In genomic region chr12:85269821-85270220, GRCm38 (mm10) we compare ENCODE assay signal across 8 mouse cellular contexts. TPM values are rescaled to one million over a fixed set of nuclear protein-coding genes. Genes with fewer than 3 reads are reported as not detected.
A peak's percentile ranks its signal among the peaks of the same experiment; 100 is the strongest.
DNase-seq lines count a peak whose midpoint lies in the region; ATAC-seq and TF ChIP-seq lines count a peak whose summit lies in the region.

No protein-coding gene starts in this region.

- ATAC-seq in forebrain, embryonic 15.5 days (replicated peaks): no peak
- ATAC-seq in liver, embryonic 15.5 days (ENCODE audit: insufficient read depth): no peak
- ATAC-seq in activated CD4-positive, CD25-positive, alpha-beta regulatory T cell, adult 4 months: no peak

- 56% methylated on average over 3 of the region's 3 CpGs for WGBS in heart, embryonic 10.5 days
- WGBS in forebrain, embryonic 15.5 days: 47% methylated on average over 3 of the region's 3 CpGs
- 48% methylated on average over 3 of the region's 3 CpGs for WGBS in liver, embryonic 15.5 days (ENCODE audit: insufficient replicate concordance)

- no peak for DNase-seq in heart, embryonic 10.5 days (ENCODE audit: low spot score)
- DNase-seq in heart, postnatal 25 days (ENCODE audit: low spot score): no peak
- DNase-seq in urinary bladder, postnatal 4 days (ENCODE audit: low spot score in 2 of 2): no peak
- no peak for DNase-seq in urinary bladder, adult 2 months (ENCODE audit: low spot score)

- peak overlapping the region; percentile 92 for H3K27ac ChIP-seq in heart, embryonic 10.5 days
- peak overlapping the region; percentile 92 for H3K27ac ChIP-seq in forebrain, embryonic 15.5 days (replicated peaks)
- peak overlapping the region; percentile 65; the same call in 1 of the 2 replicates for H3K27ac ChIP-seq in liver, embryonic 15.5 days (replicated peaks)

- H3K4me1 ChIP-seq in heart, embryonic 10.5 days: 0 out of 2 replicates have a peak, but pooled peaks cover 9% of the 10 kb centered on the region
- H3K4me1 ChIP-seq in E14TG2a.4 (replicated peaks; ENCODE audit: low read depth, low read length): peaks cover 64% of the 10 kb centered on the region
- H3K4me1 ChIP-seq in forebrain, embryonic 15.5 days: peaks cover 13% of the 10 kb centered on the region
- H3K4me1 ChIP-seq in liver, embryonic 15.5 days (replicated peaks): peaks cover 28% of the 10 kb centered on the region

- no peak for TF ChIP-seq CTCF in E14TG2a.4 (conservative IDR thresholded peaks at IDR 0.05; ENCODE audit: low read length)

- no peaks in the 10 kb centered on the region for H3K27me3 ChIP-seq in heart, embryonic 10.5 days (ENCODE audit: insufficient read depth, poor library complexity, severe bottlenecking)
- no peaks in the 10 kb centered on the region for H3K27me3 ChIP-seq in E14TG2a.4 (ENCODE audit: insufficient read depth, low read length)
- no peaks in the 10 kb centered on the region for H3K27me3 ChIP-seq in forebrain, embryonic 15.5 days
- no peaks in the 10 kb centered on the region for H3K27me3 ChIP-seq in liver, embryonic 15.5 days

- intact Hi-C loops in heart, postnatal 25 days (cut with DNase I): no loop called here

- H3K9me3 ChIP-seq in heart, embryonic 10.5 days: no peaks in the 10 kb centered on the region
- H3K9me3 ChIP-seq in E14TG2a.4 (ENCODE audit: low read length): no peaks in the 10 kb centered on the region
- no peaks in the 10 kb centered on the region for H3K9me3 ChIP-seq in forebrain, embryonic 15.5 days
- no peaks in the 10 kb centered on the region for H3K9me3 ChIP-seq in liver, embryonic 15.5 days (replicated peaks)

- peak overlapping the region; percentile 61 for H3K4me2 ChIP-seq in forebrain, embryonic 15.5 days (replicated peaks)
- peak overlapping the region; percentile 78 for H3K4me2 ChIP-seq in liver, embryonic 15.5 days

- peak overlapping the region; percentile 69 for H3K4me3 ChIP-seq in heart, embryonic 10.5 days
- peak overlapping the region; percentile 82 for H3K4me3 ChIP-seq in E14TG2a.4 (replicated peaks; ENCODE audit: low read length)
- peak overlapping the region; percentile 84 for H3K4me3 ChIP-seq in forebrain, embryonic 15.5 days
- peak overlapping the region; percentile 71 for H3K4me3 ChIP-seq in liver, embryonic 15.5 days (replicated peaks)

- peak overlapping the region; percentile 85 for H3K9ac ChIP-seq in forebrain, embryonic 15.5 days (replicated peaks)
- peak overlapping the region; percentile 63; the same call in 1 of the 2 replicates for H3K9ac ChIP-seq in liver, embryonic 15.5 days

- H3K36me3 ChIP-seq in heart, embryonic 10.5 days: peaks cover 4% of the 10 kb centered on the region
- peaks cover 42% of the 10 kb centered on the region for H3K36me3 ChIP-seq in E14TG2a.4 (ENCODE audit: insufficient read depth, low read length)
- H3K36me3 ChIP-seq in forebrain, embryonic 15.5 days: no peaks in the 10 kb centered on the region
- peaks cover 4% of the 10 kb centered on the region for H3K36me3 ChIP-seq in liver, embryonic 15.5 days (replicated peaks)

RNA-seq across cellular contexts. Expression of gene Mlh3, which starts 0.6 kb away (rescaled TPM):
- polyA plus RNA-seq in heart, embryonic 10.5 days (2016; fragmentation: Nextera tagmentation; extraction: Ambion mirVana): 6.8 and 7.0 TPM in 2 replicates
- 1 to 10 TPM; 6.9 to 7.5 TPM for total RNA-seq in heart, postnatal 25 days (2021)
- 10.3 and 10.7 TPM in 2 replicates for polyA plus RNA-seq in forebrain, embryonic 15.5 days (2015; fragmentation: Nextera tagmentation; extraction: Ambion mirVana)
- 2.1 and 2.4 TPM in 2 replicates for polyA plus RNA-seq in liver, embryonic 15.5 days (2015; fragmentation: Nextera tagmentation; extraction: Ambion mirVana)
- polyA plus RNA-seq in activated CD4-positive, CD25-positive, alpha-beta regulatory T cell, adult 4 months (2017; shearing (Covaris generic)): 10 to 100 TPM in 1 of 2 experiments, 1 to 10 TPM in 1; 10.0 to 10.4 TPM
- polyA plus RNA-seq in urinary bladder, adult 2 months (2012; rRNA removed): 10.9 and 12.4 TPM in 2 replicates

RNA-seq across cellular contexts. Expression of gene Acyp1, which starts 18.4 kb away (rescaled TPM):
- polyA plus RNA-seq in heart, embryonic 10.5 days (2016; fragmentation: Nextera tagmentation; extraction: Ambion mirVana): 65.3 and 75.4 TPM in 2 replicates
- total RNA-seq in heart, postnatal 25 days (2021): 10 to 100 TPM; 14.5 to 19.5 TPM
- polyA plus RNA-seq in forebrain, embryonic 15.5 days (2015; fragmentation: Nextera tagmentation; extraction: Ambion mirVana): 56.4 TPM in 2 replicates
- 36.6 and 50.7 TPM in 2 replicates for polyA plus RNA-seq in liver, embryonic 15.5 days (2015; fragmentation: Nextera tagmentation; extraction: Ambion mirVana)
- polyA plus RNA-seq in activated CD4-positive, CD25-positive, alpha-beta regulatory T cell, adult 4 months (2017; shearing (Covaris generic)): 10 to 100 TPM; 47.4 to 52.5 TPM
- 40.4 and 47.4 TPM in 2 replicates for polyA plus RNA-seq in urinary bladder, adult 2 months (2012; rRNA removed)

RNA-seq across cellular contexts. Expression of gene Zc2hc1c, which starts 18.6 kb away (rescaled TPM):
- 0.82 and 0.85 TPM in 2 replicates for polyA plus RNA-seq in heart, embryonic 10.5 days (2016; fragmentation: Nextera tagmentation; extraction: Ambion mirVana)
- total RNA-seq in heart, postnatal 25 days (2021): 1 to 10 TPM; 1.9 to 2.0 TPM
- 1.1 TPM in 2 replicates for polyA plus RNA-seq in forebrain, embryonic 15.5 days (2015; fragmentation: Nextera tagmentation; extraction: Ambion mirVana)
- polyA plus RNA-seq in liver, embryonic 15.5 days (2015; fragmentation: Nextera tagmentation; extraction: Ambion mirVana): 0.08 and 0.12 TPM in 2 replicates
- under 1 TPM; 0.21 to 0.27 TPM for polyA plus RNA-seq in activated CD4-positive, CD25-positive, alpha-beta regulatory T cell, adult 4 months (2017; shearing (Covaris generic))
- polyA plus RNA-seq in urinary bladder, adult 2 months (2012; rRNA removed): 1.1 and 1.3 TPM in 2 replicates

RNA-seq across cellular contexts. Expression of gene Eif2b2, which starts 50.5 kb away (rescaled TPM):
- 71.5 and 91.3 TPM in 2 replicates for polyA plus RNA-seq in heart, embryonic 10.5 days (2016; fragmentation: Nextera tagmentation; extraction: Ambion mirVana)
- total RNA-seq in heart, postnatal 25 days (2021): 10 to 100 TPM; 48.2 to 49.3 TPM
- polyA plus RNA-seq in forebrain, embryonic 15.5 days (2015; fragmentation: Nextera tagmentation; extraction: Ambion mirVana): 81.9 and 84.3 TPM in 2 replicates
- 34.9 and 36.4 TPM in 2 replicates for polyA plus RNA-seq in liver, embryonic 15.5 days (2015; fragmentation: Nextera tagmentation; extraction: Ambion mirVana)
- polyA plus RNA-seq in activated CD4-positive, CD25-positive, alpha-beta regulatory T cell, adult 4 months (2017; shearing (Covaris generic)): 10 to 100 TPM; 53.5 to 76.2 TPM
- 73.8 and 82.6 TPM in 2 replicates for polyA plus RNA-seq in urinary bladder, adult 2 months (2012; rRNA removed)
